Mouse (Mus musculus): Measurements from ENCODE around the gene A230072I06Rik.

DNA sequence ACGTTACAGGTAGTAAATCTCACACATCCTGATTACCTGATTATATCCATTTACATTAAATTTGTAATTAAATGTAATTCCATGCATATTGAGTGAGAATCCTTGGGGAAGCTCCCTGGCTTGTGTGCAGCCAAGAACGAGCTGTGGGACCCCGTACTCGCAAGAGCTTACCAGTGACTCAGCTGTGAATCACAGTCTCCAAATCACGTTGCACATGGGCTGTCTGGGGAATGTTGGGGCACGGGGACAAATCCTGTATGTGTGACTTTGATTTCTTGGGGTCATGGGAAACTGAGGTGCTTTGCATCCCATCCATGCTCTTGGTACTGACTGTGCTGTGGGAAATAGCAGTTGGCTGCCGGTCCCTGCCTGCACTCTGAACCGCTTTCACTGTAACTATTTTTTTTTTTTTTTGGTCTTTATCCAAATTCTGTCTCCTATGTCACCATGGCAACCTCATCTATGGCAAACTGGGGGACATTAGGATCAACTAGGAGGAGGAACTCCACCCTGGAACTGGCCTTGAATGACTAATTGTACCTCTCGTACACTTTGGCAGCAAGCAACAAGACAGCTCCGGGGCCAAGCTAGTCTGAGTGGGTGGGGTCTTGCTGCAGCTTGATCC, 19.8 kb downstream of the A230072I06Rik start:
- TF ChIP-seq ZKSCAN1 (IDR thresholded peaks at IDR 0.05; ENCODE audit: low read depth, low read length) (no peak), POLR2A (IDR thresholded peaks at IDR 0.05; ENCODE audit: control insufficient read depth in 1 of 2, insufficient read depth in 1 of 2, low read depth in 1 of 2, low read length in 2 of 2, poor library complexity in 1 of 2) (no peak), CHD2 (IDR thresholded peaks at IDR 0.05; ENCODE audit: low read length) (no peak), POLR2AphosphoS5 (IDR thresholded peaks at IDR 0.05; ENCODE audit: borderline replicate concordance, low read depth, low read length) (no peak), TBP (IDR thresholded peaks at IDR 0.05; ENCODE audit: low read depth, low read length) (no peak), CTCF (IDR thresholded peaks at IDR 0.05 in 2 of 3, conservative IDR thresholded peaks at IDR 0.05 in 1 of 3; ENCODE audit: control insufficient read depth in 1 of 3, insufficient read depth in 1 of 3, low read depth in 2 of 3, low read length in 3 of 3, poor library complexity in 1 of 3, severe bottlenecking in 1 of 3) (no peak)
